Mouse (Mus musculus): ENCODE data around the gene Mthfd1l.

- no peak for TF ChIP-seq CTCF (IDR thresholded peaks at IDR 0.05; ENCODE audit: control insufficient read depth, insufficient read depth, low read length)
- no peak for TF ChIP-seq POLR2A (IDR thresholded peaks at IDR 0.05; ENCODE audit: borderline replicate concordance, control insufficient read depth, low read depth, low read length)
Observed at GRCm38 (mm10) chr10:3949306-3949705, 23.6 kb upstream of the Mthfd1l start.
